Comparison of ENCODE assay signal across 24 mouse cellular contexts in genomic region chr6:32937643-32938042, GRCm38 (mm10).
"Had no signal": no experiment of that assay in that cellular context is flagged by ENCODE, and none has a peak within 500 bp of the region (broad histone marks: within the 10 kb centered on the region; RNA-seq: fewer than 3 reads in every experiment).

No protein-coding gene starts in this region.

- H3K36me3 ChIP-seq: heart, embryonic 15.5 days; hindbrain, embryonic 13.5 days; hindbrain, embryonic 15.5 days; kidney, embryonic 15.5 days; limb, embryonic 10.5 days; limb, embryonic 12.5 days had no signal

- H3K27me3 ChIP-seq: heart, embryonic 13.5 days; heart, embryonic 15.5 days; hindbrain, embryonic 13.5 days; hindbrain, embryonic 15.5 days; kidney, embryonic 15.5 days had no signal

- H3K9me3 ChIP-seq: heart, embryonic 13.5 days; heart, embryonic 15.5 days; hindbrain, embryonic 13.5 days; hindbrain, embryonic 15.5 days; kidney, embryonic 15.5 days; limb, embryonic 10.5 days; limb, embryonic 12.5 days had no signal

- DNase-seq: gastrocnemius, adult 2 months; gastrocnemius, postnatal 10 days; gastrocnemius, postnatal 25 days; heart, adult 18-20 months; heart, postnatal 14 days; heart, postnatal 36 days; kidney, adult 11 months; kidney, adult 2 months; kidney, adult 9 months; kidney, postnatal 14 days; kidney, postnatal 36 days; layer of hippocampus, adult 9-11 months; layer of hippocampus, postnatal 36 days had no signal

- H3K9ac ChIP-seq: heart, embryonic 13.5 days; heart, embryonic 15.5 days; hindbrain, embryonic 13.5 days; hindbrain, embryonic 15.5 days; kidney, embryonic 15.5 days; limb, embryonic 12.5 days had no signal

- ATAC-seq: hindbrain, postnatal 0 days; intestine, embryonic 16.5 days had no signal

- H3K27ac ChIP-seq: gastrocnemius, adult 2 months; heart, embryonic 13.5 days; heart, embryonic 15.5 days; hindbrain, embryonic 13.5 days; hindbrain, embryonic 15.5 days; hindbrain, postnatal 0 days; kidney, embryonic 15.5 days; kidney, postnatal 0 days; limb, embryonic 10.5 days; limb, embryonic 12.5 days had no signal

- H3K4me3 ChIP-seq: gastrocnemius, adult 2 months; heart, embryonic 13.5 days; heart, embryonic 15.5 days; hindbrain, embryonic 13.5 days; hindbrain, embryonic 15.5 days; kidney, embryonic 15.5 days; limb, embryonic 10.5 days; limb, embryonic 12.5 days had no signal

- H3K4me2 ChIP-seq: heart, embryonic 11.5 days; heart, embryonic 13.5 days; heart, embryonic 15.5 days; hindbrain, embryonic 13.5 days; hindbrain, embryonic 15.5 days; kidney, embryonic 15.5 days; limb, embryonic 12.5 days had no signal
